Mouse (Mus musculus): ENCODE results near the gene Gab2. TPM values are rescaled to one million over a fixed set of nuclear protein-coding genes. Genes with fewer than 3 reads are reported as not detected.

The Gab2 gene
- polyA plus RNA-seq, 1 experiment, result 44.7 TPM

GRCm38 (mm10) chr7:97334406-97334805, 253.0 kb downstream of the Gab2 start:
- H3K4me1 ChIP-seq (ENCODE audit: control insufficient read depth, insufficient read depth, low read length), result peaks cover 54% of the 10 kb centered on the region
- no peak overlapping the region for H3K4me3 ChIP-seq (ENCODE audit: insufficient read depth, low read length)
- no peak overlapping the region for H3K27ac ChIP-seq (ENCODE audit: insufficient read depth, low read depth, low read length)
- no peak for TF ChIP-seq CTCF (IDR thresholded peaks at IDR 0.05; ENCODE audit: low read depth, low read length)

DNA sequence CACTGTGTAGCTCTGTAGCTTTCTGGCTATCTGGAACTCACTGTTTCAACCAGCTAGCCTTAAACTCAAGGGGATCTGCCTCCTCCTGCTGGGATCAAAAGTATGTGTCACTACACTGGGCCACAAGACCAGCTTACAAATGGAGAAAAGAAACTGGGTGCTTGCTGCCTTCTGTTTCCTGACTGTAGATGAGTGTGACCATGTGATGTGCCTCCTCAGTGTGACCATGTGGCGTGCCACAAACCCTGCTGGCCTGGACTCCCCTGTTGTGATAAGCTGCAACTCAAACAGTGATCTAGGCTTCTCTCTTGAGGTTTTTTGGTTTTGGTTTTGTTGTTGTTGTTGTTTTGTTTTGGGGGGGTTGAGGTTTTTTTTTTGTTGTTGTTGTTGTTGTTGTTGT, 255.3 kb downstream of the Gab2 start:
- Histone ChIP-seq H3K27ac (ENCODE audit: insufficient read depth, low read depth, low read length) (peak overlapping the region; percentile 93), H3K4me3 (ENCODE audit: insufficient read depth, low read length) (no peak overlapping the region), H3K4me1 (ENCODE audit: control insufficient read depth, insufficient read depth, low read length) (peaks cover 49% of the 10 kb centered on the region)
- TF ChIP-seq CTCF (IDR thresholded peaks at IDR 0.05; ENCODE audit: low read depth, low read length) (no peak), POLR2A (IDR thresholded peaks at IDR 0.05; ENCODE audit: borderline replicate concordance, low read depth, low read length) (no peak)

DNA sequence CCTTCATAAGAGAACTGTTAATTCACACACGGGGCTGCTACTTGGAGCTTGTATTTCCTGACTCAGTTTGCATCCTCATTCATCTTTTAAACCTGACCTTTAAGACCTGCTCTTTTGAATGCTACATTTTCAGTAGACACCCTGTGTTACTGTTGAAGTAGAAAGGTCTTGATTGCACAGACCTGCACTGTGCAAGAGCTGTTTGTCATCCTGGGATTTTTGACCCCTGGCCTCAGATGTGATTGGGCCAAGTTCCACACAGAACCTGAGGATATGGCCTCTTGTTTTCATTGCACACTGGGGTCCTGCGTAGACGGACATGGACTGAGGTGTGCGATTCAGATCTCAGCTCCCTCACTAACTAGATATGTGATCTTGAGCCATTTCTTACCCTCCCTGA, 257.2 kb downstream of the Gab2 start:
- TF ChIP-seq CTCF (IDR thresholded peaks at IDR 0.05; ENCODE audit: low read depth, low read length) (no peak), POLR2A (IDR thresholded peaks at IDR 0.05; ENCODE audit: borderline replicate concordance, low read depth, low read length) (no peak)
- H3K27ac ChIP-seq (ENCODE audit: insufficient read depth, low read depth, low read length), result no peak overlapping the region
- peaks cover 55% of the 10 kb centered on the region for H3K4me1 ChIP-seq (ENCODE audit: control insufficient read depth, insufficient read depth, low read length)
- no peak overlapping the region for H3K4me3 ChIP-seq (ENCODE audit: insufficient read depth, low read length)

DNA sequence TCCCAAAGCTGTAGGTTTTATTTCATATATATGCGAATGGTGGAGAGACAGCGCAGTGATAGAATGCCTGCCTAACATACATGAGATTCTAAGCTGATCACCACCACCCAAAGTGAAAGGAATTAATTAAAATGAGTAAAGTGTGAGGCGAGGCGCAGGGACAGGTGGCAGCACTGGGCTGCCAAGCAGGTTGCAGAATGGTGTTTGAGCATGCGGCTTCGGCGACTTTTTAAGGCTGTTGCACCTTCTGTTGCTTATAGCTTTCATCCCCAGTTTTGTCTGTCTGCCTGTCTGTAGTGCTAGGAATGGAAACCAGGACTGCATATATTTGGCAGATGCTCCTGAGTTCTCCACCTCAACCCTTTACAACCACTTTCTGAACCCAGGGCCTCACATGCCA, 258.2 kb downstream of the Gab2 start:
- Histone ChIP-seq H3K4me1 (ENCODE audit: control insufficient read depth, insufficient read depth, low read length) (peaks cover 47% of the 10 kb centered on the region), H3K27ac (ENCODE audit: insufficient read depth, low read depth, low read length) (no peak overlapping the region), H3K4me3 (ENCODE audit: insufficient read depth, low read length) (no peak overlapping the region)
- TF ChIP-seq POLR2A (IDR thresholded peaks at IDR 0.05; ENCODE audit: borderline replicate concordance, low read depth, low read length) (no peak), CTCF (IDR thresholded peaks at IDR 0.05; ENCODE audit: low read depth, low read length) (no peak)

- Histone ChIP-seq H3K27ac (ENCODE audit: insufficient read depth, low read depth, low read length) (no peak overlapping the region), H3K4me1 (ENCODE audit: control insufficient read depth, insufficient read depth, low read length) (peaks cover 36% of the 10 kb centered on the region), H3K4me3 (ENCODE audit: insufficient read depth, low read length) (no peak overlapping the region)
- TF ChIP-seq POLR2A (IDR thresholded peaks at IDR 0.05; ENCODE audit: borderline replicate concordance, low read depth, low read length) (no peak), CTCF (IDR thresholded peaks at IDR 0.05; ENCODE audit: low read depth, low read length) (no peak)
Measured at GRCm38 (mm10) chr7:97340907-97341849, 259.8 kb downstream of the Gab2 start.

- Histone ChIP-seq H3K27ac (ENCODE audit: insufficient read depth, low read depth, low read length) (0 out of 2 replicates have a peak overlapping the region, but pooled peaks have one; percentile 3), H3K4me1 (ENCODE audit: control insufficient read depth, insufficient read depth, low read length) (peaks cover 24% of the 10 kb centered on the region), H3K4me3 (ENCODE audit: insufficient read depth, low read length) (no peak overlapping the region)
- TF ChIP-seq POLR2A (IDR thresholded peaks at IDR 0.05; ENCODE audit: borderline replicate concordance, low read depth, low read length), result no peak
- TF ChIP-seq CTCF (IDR thresholded peaks at IDR 0.05; ENCODE audit: low read depth, low read length), result no peak
Measured at GRCm38 (mm10) chr7:97342961-97343360, 261.6 kb downstream of the Gab2 start.

- no peak overlapping the region for H3K4me3 ChIP-seq (ENCODE audit: insufficient read depth, low read length)
- no peak overlapping the region for H3K27ac ChIP-seq (ENCODE audit: insufficient read depth, low read depth, low read length)
- H3K4me1 ChIP-seq (ENCODE audit: control insufficient read depth, insufficient read depth, low read length), result peaks cover 17% of the 10 kb centered on the region
- TF ChIP-seq CTCF (IDR thresholded peaks at IDR 0.05; ENCODE audit: low read depth, low read length), result no peak
- TF ChIP-seq POLR2A (IDR thresholded peaks at IDR 0.05; ENCODE audit: borderline replicate concordance, low read depth, low read length), result no peak
Measured at GRCm38 (mm10) chr7:97344655-97345054, 263.3 kb downstream of the Gab2 start.

- H3K4me1 ChIP-seq (ENCODE audit: control insufficient read depth, insufficient read depth, low read length), result peaks cover 17% of the 10 kb centered on the region
- H3K4me3 ChIP-seq (ENCODE audit: insufficient read depth, low read length), result no peak overlapping the region
- no peak for TF ChIP-seq POLR2A (IDR thresholded peaks at IDR 0.05; ENCODE audit: borderline replicate concordance, low read depth, low read length)
- TF ChIP-seq CTCF (IDR thresholded peaks at IDR 0.05; ENCODE audit: low read depth, low read length), result no peak
- no peak overlapping the region for H3K27ac ChIP-seq (ENCODE audit: insufficient read depth, low read depth, low read length)
Measured at GRCm38 (mm10) chr7:97345229-97345871, 264.0 kb downstream of the Gab2 start.

DNA sequence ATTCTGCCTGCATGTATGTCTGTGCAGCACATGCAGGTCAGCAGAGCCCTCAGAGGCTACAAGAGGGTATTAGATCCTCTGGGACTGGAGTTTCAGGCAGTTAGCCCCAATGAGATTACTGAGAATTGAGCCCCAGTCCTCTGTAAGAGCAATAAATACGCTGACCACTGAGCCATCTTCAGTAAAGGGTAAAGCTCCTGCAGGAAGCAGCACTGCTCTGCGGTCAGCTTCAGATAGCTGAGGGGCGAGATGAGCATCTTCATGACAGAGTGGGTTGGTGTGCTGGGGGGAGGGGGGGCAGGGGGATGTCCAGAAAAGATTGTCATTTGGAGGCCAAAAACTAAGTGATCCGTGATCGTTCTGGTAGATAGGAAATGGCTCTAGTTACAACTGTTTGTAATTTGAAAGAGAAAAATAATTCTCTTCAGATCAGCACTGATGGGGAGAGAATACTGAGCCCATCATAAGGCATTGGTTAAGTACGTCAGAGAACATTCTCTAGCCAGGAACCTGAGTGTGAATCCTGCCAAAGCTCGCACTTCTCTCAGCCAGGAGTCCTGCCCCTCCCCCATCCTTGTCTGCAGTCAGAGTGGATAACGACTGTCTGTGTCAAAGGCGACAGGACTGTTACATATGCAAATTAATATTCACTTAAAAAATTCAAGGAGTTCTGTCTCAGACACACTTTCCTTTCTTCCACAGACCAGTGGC, 264.9 kb downstream of the Gab2 start:
- TF ChIP-seq CTCF (IDR thresholded peaks at IDR 0.05; ENCODE audit: low read depth, low read length) (no peak), POLR2A (IDR thresholded peaks at IDR 0.05; ENCODE audit: borderline replicate concordance, low read depth, low read length) (no peak)
- Histone ChIP-seq H3K27ac (ENCODE audit: insufficient read depth, low read depth, low read length) (no peak overlapping the region), H3K4me3 (ENCODE audit: insufficient read depth, low read length) (no peak overlapping the region), H3K4me1 (ENCODE audit: control insufficient read depth, insufficient read depth, low read length) (peaks cover 18% of the 10 kb centered on the region)
